Mouse (Mus musculus) urinary bladder, adult 18-20 months (tissue): ENCODE results near the gene Gm10964.

ENCODE experiments used
- DNase-seq, 2 experiments: peaks; one replicate each; pipeline ENCODE4 v3.0.0; 2022; ENCODE audit warnings: low spot score in 2 of 2, mixed read lengths in 2 of 2

Gm10964 gene

GRCm38 (mm10) chr3:103734696-103735519 is 4.3 kb upstream of the Gm10964 start:
- DNase-seq, result peak in 1 of 2 experiments; percentile 30

GRCm38 (mm10) chr3:103735776-103736600 is 3.2 kb upstream of the Gm10964 start:
- DNase-seq, result no peak

- DNase-seq, result no peak
These were observed 2.0 kb upstream of the Gm10964 start for GRCm38 (mm10) chr3:103737061-103737754.

- peak; percentile 69 to 70 for DNase-seq
These were observed 1.2 kb upstream of the Gm10964 start, which contains the start of gene Olfml3 for GRCm38 (mm10) chr3:103737778-103738571. TSS of gene Olfml3 (minus strand) at chr3:103738001.

- no peak for DNase-seq
These were observed 1.2 kb downstream of the Gm10964 start for GRCm38 (mm10) chr3:103740342-103740741.

- no peak for DNase-seq
These were observed 4.0 kb downstream of the Gm10964 start for GRCm38 (mm10) chr3:103743208-103743607.

- DNase-seq, result no peak
These were observed 6.0 kb downstream of the Gm10964 start for GRCm38 (mm10) chr3:103745001-103745770.

GRCm38 (mm10) chr3:103746711-103747110 is 7.5 kb downstream of the Gm10964 start:
- DNase-seq, result no peak

- DNase-seq, result no peak
These were observed 12.4 kb downstream of the Gm10964 start for GRCm38 (mm10) chr3:103751558-103751957.

GRCm38 (mm10) chr3:103755351-103755750 is 16.2 kb downstream of the Gm10964 start:
- no peak for DNase-seq

- DNase-seq, result no peak
These were observed 17.8 kb downstream of the Gm10964 start for GRCm38 (mm10) chr3:103756920-103757319.

GRCm38 (mm10) chr3:103758456-103758855 is 19.3 kb downstream of the Gm10964 start:
- DNase-seq, result no peak

- no peak for DNase-seq
These were observed 20.2 kb downstream of the Gm10964 start for GRCm38 (mm10) chr3:103759261-103759970.

- no peak for DNase-seq
These were observed 27.6 kb downstream of the Gm10964 start for GRCm38 (mm10) chr3:103766789-103767188.

- peak in 1 of 2 experiments; percentile 59 for DNase-seq
These were observed 32.5 kb downstream of the Gm10964 start for GRCm38 (mm10) chr3:103771531-103772130.

GRCm38 (mm10) chr3:103772846-103773245 is 33.7 kb downstream of the Gm10964 start:
- no peak for DNase-seq

- no peak for DNase-seq
These were observed 34.3 kb downstream of the Gm10964 start for GRCm38 (mm10) chr3:103773508-103773907.

GRCm38 (mm10) chr3:103774009-103774408 is 34.8 kb downstream of the Gm10964 start:
- DNase-seq, result no peak

- DNase-seq, result no peak
These were observed 38.8 kb downstream of the Gm10964 start for GRCm38 (mm10) chr3:103777940-103778339.
